Mouse (Mus musculus) forebrain, postnatal 0 days (tissue): Measurements from ENCODE around the gene Gm21985. TPM values are rescaled to one million over a fixed set of nuclear protein-coding genes. Genes with fewer than 3 reads are reported as not detected.

Experiments
- ATAC-seq: fragments of 200-750 bp; cut with Nextera tagmentation; 2 replicates; pipeline ENCODE4 v1.8.0; 2017; ENCODE audit warnings: mild to moderate bottlenecking, moderate library complexity
- DNase-seq: peaks from one replicate; pipeline ENCODE4 v3.0.0-alpha.2; 2015
- H3K27ac ChIP-seq: fragments of 300-500 bp; sonication (generic); 2 replicates; pipeline ENCODE4 v1.5.1; 2014; ENCODE audit warnings: low read depth, mild to moderate bottlenecking, antibody characterized with exemption, low read length, moderate library complexity, mixed read lengths
- H3K27me3 ChIP-seq: fragments of 300-500 bp; sonication (generic); 2 replicates; pipeline ENCODE4 v1.6.1; 2014; ENCODE audit warnings: mild to moderate bottlenecking, low read length, mixed read lengths; ENCODE audit not compliant: insufficient read depth
- H3K36me3 ChIP-seq: fragments of 300-500 bp; sonication (generic); 2 replicates; pipeline ENCODE4 v1.6.1; 2014; ENCODE audit warnings: mild to moderate bottlenecking, moderate library complexity; ENCODE audit not compliant: insufficient read depth
- H3K4me1 ChIP-seq: fragments of 300-500 bp; sonication (generic); 2 replicates; pipeline ENCODE4 v1.6.1; 2014; ENCODE audit warnings: antibody characterized with exemption; ENCODE audit not compliant: insufficient read depth
- H3K4me2 ChIP-seq: fragments of 300-500 bp; sonication (generic); 2 replicates; pipeline ENCODE4 v1.6.1; 2014; ENCODE audit warnings: low read depth, mild to moderate bottlenecking, moderate library complexity
- H3K4me3 ChIP-seq: fragments of 300-500 bp; sonication (generic); 2 replicates; pipeline ENCODE4 v1.5.1; 2014; ENCODE audit warnings: low read depth, low read length, mixed read lengths
- H3K9ac ChIP-seq: fragments of 300-500 bp; sonication (generic); 2 replicates; pipeline ENCODE4 v1.6.1; 2014; ENCODE audit warnings: mild to moderate bottlenecking
- H3K9me3 ChIP-seq: fragments of 300-500 bp; sonication (generic); 2 replicates; pipeline ENCODE4 v1.6.1; 2016; ENCODE audit warnings: low read length
- CTCF ChIP-seq: sonication (generic); IDR thresholded peaks from 2 replicates; pipeline ENCODE4 v1.5.1; 2016; ENCODE audit warnings: antibody characterized with exemption, control low read depth, low read depth
- WGBS: fragments of 180-500 bp; shearing (Covaris S2); extraction: QIAGEN DNeasy Blood & Tissue Kit; methylation state at CpG from one replicate; pipeline ENCODE4 v1.1.7; 2014; 5-methylcytosine and 5-hydroxymethylcytosine counted together
- polyA plus RNA-seq: library from polyadenylated mRNA; unstranded; fragments of >200 nt; fragmentation: Nextera tagmentation; extraction: Ambion mirVana; gene quantifications from 2 replicates; pipeline ENCODE4 v1.2.1, GENCODE M21; 2015
- total RNA-seq: library from RNA; depleted of rRNA; stranded (reverse); fragments of >200 nt; gene quantifications from 2 replicates; pipeline ENCODE4 v1.2.3, GENCODE M21; 2014; rRNA removed

The Gm21985 gene
- total RNA-seq, result 1.9 and 2.9 TPM in 2 replicates
- polyA plus RNA-seq, result not detected in 2 replicates

- Histone ChIP-seq H3K36me3 (no peaks in the 10 kb centered on the region), H3K27ac (peak within 1 kb of the TSS; percentile 91), H3K27me3 (no peaks in the 10 kb centered on the region), H3K9ac (peak within 1 kb of the TSS; percentile 90), H3K4me3 (peak within 1 kb of the TSS; percentile 86), H3K4me2 (peak within 1 kb of the TSS; percentile 92), H3K4me1 (peaks cover 42% of the 10 kb centered on the region), H3K9me3 (no peaks in the 10 kb centered on the region)
- TF ChIP-seq CTCF, result no peak
- ATAC-seq (peak; percentile 15), DNase-seq (peak; percentile 53)
- WGBS, result under 1% methylated on average over 11 of the region's 11 CpGs
These were observed at the start of gene Gm21985 for GRCm38 (mm10) chr2:112266242-112266592. Gene Gm21985 (plus strand): TSS chr2:112266314.

- Histone ChIP-seq H3K36me3 (no peaks in the 10 kb centered on the region), H3K4me1 (no peaks in the 10 kb centered on the region), H3K27ac (no peak overlapping the region), H3K4me2 (no peak overlapping the region), H3K9ac (no peak overlapping the region), H3K4me3 (no peak overlapping the region), H3K9me3 (no peaks in the 10 kb centered on the region), H3K27me3 (no peaks in the 10 kb centered on the region)
- DNase-seq (no peak), ATAC-seq (no peak)
- 82% methylated on average over 6 of the region's 6 CpGs for WGBS
- no peak for TF ChIP-seq CTCF
These were observed 48.5 kb upstream of the Gm21985 start for GRCm38 (mm10) chr2:112217614-112218013.

- no peak overlapping the region for H3K4me3 ChIP-seq
- H3K4me1 ChIP-seq, result no peaks in the 10 kb centered on the region
- no peaks in the 10 kb centered on the region for H3K27me3 ChIP-seq
- no peaks in the 10 kb centered on the region for H3K9me3 ChIP-seq
- H3K4me2 ChIP-seq, result no peak overlapping the region
- DNase-seq (no peak), ATAC-seq (no peak)
- no peak overlapping the region for H3K27ac ChIP-seq
- no peak for TF ChIP-seq CTCF
- no peaks in the 10 kb centered on the region for H3K36me3 ChIP-seq
- H3K9ac ChIP-seq, result no peak overlapping the region
- WGBS, result 88% methylated on average over 5 of the region's 5 CpGs
These were observed 45.2 kb upstream of the Gm21985 start for GRCm38 (mm10) chr2:112220880-112221279.

- Histone ChIP-seq H3K9me3 (no peaks in the 10 kb centered on the region), H3K27me3 (no peaks in the 10 kb centered on the region), H3K4me3 (no peak overlapping the region), H3K27ac (no peak overlapping the region), H3K4me1 (no peaks in the 10 kb centered on the region), H3K36me3 (no peaks in the 10 kb centered on the region), H3K9ac (no peak overlapping the region), H3K4me2 (no peak overlapping the region)
- DNase-seq (no peak), ATAC-seq (no peak)
- TF ChIP-seq CTCF, result no peak
- 82% methylated on average over 5 of the region's 5 CpGs for WGBS
These were observed 43.5 kb upstream of the Gm21985 start for GRCm38 (mm10) chr2:112222607-112223006.

GRCm38 (mm10) chr2:112224356-112224755 is 41.8 kb upstream of the Gm21985 start:
- 60% methylated on average over 4 of the region's 4 CpGs for WGBS
- Histone ChIP-seq H3K9me3 (no peaks in the 10 kb centered on the region), H3K9ac (no peak overlapping the region), H3K36me3 (no peaks in the 10 kb centered on the region), H3K27me3 (no peaks in the 10 kb centered on the region), H3K4me3 (no peak overlapping the region), H3K4me2 (no peak overlapping the region), H3K4me1 (no peaks in the 10 kb centered on the region), H3K27ac (no peak overlapping the region)
- no peak for TF ChIP-seq CTCF
- ATAC-seq (no peak), DNase-seq (no peak)

- TF ChIP-seq CTCF, result no peak
- Histone ChIP-seq H3K9me3 (no peaks in the 10 kb centered on the region), H3K4me2 (no peak overlapping the region), H3K4me3 (no peak overlapping the region), H3K27me3 (no peaks in the 10 kb centered on the region), H3K9ac (no peak overlapping the region), H3K36me3 (no peaks in the 10 kb centered on the region), H3K4me1 (no peaks in the 10 kb centered on the region), H3K27ac (no peak overlapping the region)
- 93% methylated on average over 1 of the region's 1 CpGs for WGBS
- DNase-seq (no peak), ATAC-seq (no peak)
These were observed 33.5 kb upstream of the Gm21985 start for GRCm38 (mm10) chr2:112232623-112233022.

- Histone ChIP-seq H3K9me3 (no peaks in the 10 kb centered on the region), H3K9ac (no peak overlapping the region), H3K36me3 (no peaks in the 10 kb centered on the region), H3K27ac (no peak overlapping the region), H3K4me3 (no peak overlapping the region), H3K4me2 (no peak overlapping the region), H3K4me1 (no peaks in the 10 kb centered on the region), H3K27me3 (no peaks in the 10 kb centered on the region)
- DNase-seq (no peak), ATAC-seq (no peak)
- 69% methylated on average over 2 of the region's 2 CpGs for WGBS
- no peak for TF ChIP-seq CTCF
These were observed 29.5 kb upstream of the Gm21985 start for GRCm38 (mm10) chr2:112236620-112237019.

GRCm38 (mm10) chr2:112238006-112238405 is 28.1 kb upstream of the Gm21985 start:
- Histone ChIP-seq H3K27ac (no peak overlapping the region), H3K27me3 (no peaks in the 10 kb centered on the region), H3K4me3 (no peak overlapping the region), H3K4me1 (no peaks in the 10 kb centered on the region), H3K9me3 (no peaks in the 10 kb centered on the region), H3K36me3 (no peaks in the 10 kb centered on the region), H3K4me2 (no peak overlapping the region), H3K9ac (no peak overlapping the region)
- ATAC-seq, result no peak
- DNase-seq, result no peak
- TF ChIP-seq CTCF, result no peak
- 11% methylated on average over 4 of the region's 4 CpGs for WGBS
